Mouse (Mus musculus): ENCODE results near the gene Pptc7. TPM values are rescaled to one million over a fixed set of nuclear protein-coding genes. Genes with fewer than 3 reads are reported as not detected.

Pptc7 gene
- polyA plus RNA-seq, 1 experiment: 6.3 TPM

DNA sequence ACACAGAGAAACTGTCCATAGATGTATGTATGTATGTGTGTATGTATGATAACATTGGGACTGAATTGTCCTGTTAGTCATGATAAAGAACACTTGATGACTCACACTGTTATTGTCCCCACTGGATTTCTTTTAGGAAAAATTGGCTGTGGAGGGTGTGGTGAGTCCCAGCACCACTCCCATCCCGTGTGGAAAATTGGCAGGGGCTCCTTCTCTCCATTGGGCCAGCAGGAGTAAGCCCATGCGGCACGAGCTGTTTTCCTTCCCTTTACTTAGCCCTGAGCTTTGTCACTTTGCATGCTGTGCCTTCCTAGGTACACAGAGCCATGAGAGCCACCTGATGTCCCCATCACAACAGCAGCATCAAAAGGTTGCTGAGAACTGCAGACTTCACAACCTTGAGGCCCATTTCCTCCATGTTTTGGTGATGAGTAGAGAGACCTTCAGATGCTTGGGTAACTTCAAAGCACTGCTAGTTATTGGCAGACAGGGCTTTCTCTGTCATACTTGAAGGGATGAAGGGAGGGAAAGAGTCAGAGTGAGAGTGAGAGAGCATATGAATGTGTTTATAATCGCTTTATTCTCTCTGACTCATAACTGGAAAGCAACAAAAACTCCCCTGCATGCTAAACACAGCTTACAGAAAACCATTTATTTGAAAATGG, 4.1 kb downstream of the Pptc7 start:
- H3K79me3 ChIP-seq (ENCODE audit: low read depth): peaks cover 76% of the 10 kb centered on the region
- TF ChIP-seq MYOG (IDR thresholded peaks at IDR 0.05; ENCODE audit: control insufficient read depth, extremely low read depth, insufficient read length): no peak
- no peak for TF ChIP-seq CEBPB (IDR thresholded peaks at IDR 0.05; ENCODE audit: low read depth)
- TF ChIP-seq FOSL1 (IDR thresholded peaks at IDR 0.05; ENCODE audit: insufficient read depth, low read length, poor library complexity, severe bottlenecking): no peak
- no peak for TF ChIP-seq CTCF (IDR thresholded peaks at IDR 0.05; ENCODE audit: control insufficient read depth, insufficient read depth, insufficient read length)
- no peak for TF ChIP-seq USF1 (IDR thresholded peaks at IDR 0.05; ENCODE audit: low read depth)
- TF ChIP-seq MYOD1 (IDR thresholded peaks at IDR 0.05; ENCODE audit: control insufficient read depth, insufficient read length, low read depth): no peak
- TF ChIP-seq MAX (IDR thresholded peaks at IDR 0.05): no peak

DNA sequence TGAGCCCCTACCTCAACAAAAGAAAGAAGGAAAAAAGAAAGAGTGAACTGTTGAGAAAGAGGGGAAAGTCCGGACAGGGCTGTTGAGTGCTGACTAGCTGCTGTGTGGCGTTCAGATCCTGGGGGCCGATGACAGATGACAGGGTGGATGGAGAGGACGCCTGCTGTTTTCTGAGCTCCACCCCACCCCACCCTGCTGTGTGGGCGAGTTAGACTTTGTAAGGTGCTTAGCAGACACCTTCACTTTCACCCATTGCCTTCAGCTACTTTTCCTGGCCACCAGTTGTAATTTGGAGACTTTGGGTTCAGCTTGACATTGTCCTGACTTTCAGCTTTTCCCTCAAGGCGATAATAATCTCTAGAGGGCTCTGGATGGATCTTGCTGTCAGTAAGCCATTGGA, 7.0 kb downstream of the Pptc7 start:
- TF ChIP-seq FOSL1 (IDR thresholded peaks at IDR 0.05; ENCODE audit: insufficient read depth, low read length, poor library complexity, severe bottlenecking) (no peak), CEBPB (IDR thresholded peaks at IDR 0.05; ENCODE audit: low read depth) (no peak), CTCF (IDR thresholded peaks at IDR 0.05; ENCODE audit: control insufficient read depth, insufficient read depth, insufficient read length) (no peak)
- peaks cover 4% of the 10 kb centered on the region for H3K36me3 ChIP-seq (ENCODE audit: control insufficient read depth, insufficient read depth)
- no peak overlapping the region for H3ac ChIP-seq (ENCODE audit: control insufficient read depth, insufficient read length, low read depth)
- no peaks in the 10 kb centered on the region for H3K27me3 ChIP-seq (ENCODE audit: control insufficient read depth, insufficient read depth, insufficient read length)
- H3K79me3 ChIP-seq (ENCODE audit: low read depth): peaks cover 84% of the 10 kb centered on the region
- H3K4me3 ChIP-seq (ENCODE audit: insufficient read depth, poor library complexity, severe bottlenecking): no peak overlapping the region
- H3K79me2 ChIP-seq (ENCODE audit: control insufficient read depth, insufficient read depth): peaks cover 100% of the 10 kb centered on the region

More for the DNA sequence above, 4.1 kb downstream of the Pptc7 start:
- Histone ChIP-seq H3K27me3 (ENCODE audit: control insufficient read depth, insufficient read depth, insufficient read length) (no peaks in the 10 kb centered on the region), H3K4me3 (ENCODE audit: insufficient read depth, poor library complexity, severe bottlenecking) (no peak overlapping the region), H3K79me2 (ENCODE audit: control insufficient read depth, insufficient read depth) (peaks cover 91% of the 10 kb centered on the region), H3ac (ENCODE audit: control insufficient read depth, insufficient read length, low read depth) (no peak overlapping the region), H3K36me3 (ENCODE audit: control insufficient read depth, insufficient read depth) (peaks cover 4% of the 10 kb centered on the region)

DNA sequence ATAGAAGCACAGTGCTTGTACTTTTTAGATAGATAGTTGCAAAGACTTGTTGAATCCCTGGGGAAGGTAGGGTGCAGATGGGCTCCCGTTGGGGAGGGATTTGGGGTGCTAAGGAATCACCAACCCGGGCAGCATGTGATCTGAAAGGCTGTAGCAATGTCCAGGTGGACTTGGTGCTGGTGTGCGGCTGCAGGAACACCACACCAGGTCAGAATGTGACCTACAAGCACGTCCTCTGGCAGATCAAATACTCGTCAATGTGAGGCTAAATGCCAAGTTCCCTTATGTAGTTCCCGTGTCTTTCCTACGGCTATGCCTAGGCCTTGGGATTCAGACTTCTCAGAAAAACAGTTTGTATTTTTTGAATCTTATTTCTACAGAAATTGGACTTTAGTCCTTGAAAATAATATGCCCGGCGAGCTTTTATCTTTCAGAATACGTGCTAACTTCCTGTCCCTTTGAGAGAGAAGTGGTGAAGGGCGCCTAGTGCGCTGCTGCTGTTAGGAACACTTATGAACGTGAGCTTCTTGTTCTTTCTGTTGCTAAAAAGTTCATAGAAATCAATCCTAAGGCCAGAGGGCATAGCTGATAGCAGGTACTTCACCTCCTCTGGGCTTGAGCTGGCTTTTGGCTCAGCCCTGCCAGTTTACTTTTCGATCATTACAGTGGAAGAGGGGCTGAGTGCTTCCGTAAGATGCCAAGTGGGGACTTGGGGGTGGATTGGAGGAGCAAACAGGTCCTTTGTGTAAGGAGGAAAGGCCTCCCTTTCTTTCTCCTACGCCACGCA, 7.6 kb downstream of the Pptc7 start:
- H3ac ChIP-seq (ENCODE audit: control insufficient read depth, insufficient read length, low read depth): no peak overlapping the region
- TF ChIP-seq CTCF (IDR thresholded peaks at IDR 0.05; ENCODE audit: control insufficient read depth, insufficient read depth, insufficient read length) (no peak), MAX (IDR thresholded peaks at IDR 0.05) (no peak)
- H3K79me3 ChIP-seq (ENCODE audit: low read depth): peaks cover 84% of the 10 kb centered on the region
- peaks cover 100% of the 10 kb centered on the region for H3K79me2 ChIP-seq (ENCODE audit: control insufficient read depth, insufficient read depth)
- H3K36me3 ChIP-seq (ENCODE audit: control insufficient read depth, insufficient read depth): peaks cover 4% of the 10 kb centered on the region
- no peaks in the 10 kb centered on the region for H3K27me3 ChIP-seq (ENCODE audit: control insufficient read depth, insufficient read depth, insufficient read length)
- no peak overlapping the region for H3K4me3 ChIP-seq (ENCODE audit: insufficient read depth, poor library complexity, severe bottlenecking)

DNA sequence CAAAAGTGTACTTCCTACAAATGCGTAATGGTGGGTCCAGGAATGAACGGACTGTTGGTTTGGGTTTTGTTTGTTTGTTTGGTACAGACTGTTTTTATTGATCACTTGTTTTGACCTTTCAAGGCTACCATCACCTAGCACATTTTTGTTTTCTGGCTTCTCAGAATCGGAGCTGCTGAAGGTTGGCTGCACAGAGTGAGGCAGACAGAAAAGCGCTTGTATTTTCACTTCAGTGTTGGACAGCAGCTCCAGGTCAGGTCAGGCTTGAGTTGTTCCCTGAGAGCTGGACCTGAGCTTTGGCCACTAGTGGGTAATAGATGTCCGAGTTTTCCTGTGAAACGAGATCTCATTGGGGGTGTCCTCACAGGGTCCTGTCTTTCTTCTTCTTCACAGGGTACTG, 9.0 kb downstream of the Pptc7 start:
- Histone ChIP-seq H3K27me3 (ENCODE audit: control insufficient read depth, insufficient read depth, insufficient read length) (no peaks in the 10 kb centered on the region), H3K36me3 (ENCODE audit: control insufficient read depth, insufficient read depth) (peaks cover 4% of the 10 kb centered on the region), H3K79me3 (ENCODE audit: low read depth) (peaks cover 82% of the 10 kb centered on the region), H3K4me3 (ENCODE audit: insufficient read depth, poor library complexity, severe bottlenecking) (no peak overlapping the region), H3K79me2 (ENCODE audit: control insufficient read depth, insufficient read depth) (peaks cover 100% of the 10 kb centered on the region), H3ac (ENCODE audit: control insufficient read depth, insufficient read length, low read depth) (no peak overlapping the region)
- TF ChIP-seq USF1 (IDR thresholded peaks at IDR 0.05; ENCODE audit: low read depth) (no peak), CTCF (IDR thresholded peaks at IDR 0.05; ENCODE audit: control insufficient read depth, insufficient read depth, insufficient read length) (no peak), CEBPB (IDR thresholded peaks at IDR 0.05; ENCODE audit: low read depth) (no peak), MYOD1 (IDR thresholded peaks at IDR 0.05; ENCODE audit: control insufficient read depth, insufficient read length, low read depth) (no peak), FOSL1 (IDR thresholded peaks at IDR 0.05; ENCODE audit: insufficient read depth, low read length, poor library complexity, severe bottlenecking) (no peak), MAX (IDR thresholded peaks at IDR 0.05) (no peak), MYOG (IDR thresholded peaks at IDR 0.05; ENCODE audit: control insufficient read depth, extremely low read depth, insufficient read length) (no peak)

DNA sequence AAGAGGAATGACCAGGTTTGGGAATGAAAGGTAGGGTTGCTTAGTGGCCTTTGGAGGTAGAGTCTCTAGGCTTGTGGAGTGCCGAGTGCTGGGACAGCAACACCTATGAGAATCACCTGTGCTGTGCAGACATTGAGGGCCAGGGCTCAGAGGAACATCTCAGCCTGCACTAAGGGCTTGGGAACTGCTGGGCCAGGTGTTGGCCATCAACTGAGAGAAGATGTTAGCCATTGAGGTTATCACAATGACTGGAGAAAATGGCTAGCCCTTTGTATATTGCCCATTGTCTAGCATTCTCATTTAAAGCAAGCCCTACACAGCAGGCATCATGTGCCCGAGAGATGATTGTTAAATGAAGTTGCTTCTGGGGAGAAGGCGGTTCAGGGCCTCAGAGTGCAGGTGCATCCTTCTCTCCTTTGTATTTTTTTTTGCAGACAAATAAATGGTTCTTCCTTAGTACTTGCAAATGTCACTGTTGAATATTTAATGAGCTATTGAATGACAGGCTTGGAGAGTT, 10.1 kb downstream of the Pptc7 start:
- Histone ChIP-seq H3K79me2 (ENCODE audit: control insufficient read depth, insufficient read depth) (peaks cover 99% of the 10 kb centered on the region), H3ac (ENCODE audit: control insufficient read depth, insufficient read length, low read depth) (no peak overlapping the region), H3K4me3 (ENCODE audit: insufficient read depth, poor library complexity, severe bottlenecking) (no peak overlapping the region), H3K36me3 (ENCODE audit: control insufficient read depth, insufficient read depth) (peaks cover 4% of the 10 kb centered on the region), H3K27me3 (ENCODE audit: control insufficient read depth, insufficient read depth, insufficient read length) (no peaks in the 10 kb centered on the region), H3K79me3 (ENCODE audit: low read depth) (peaks cover 76% of the 10 kb centered on the region)
- no peak for TF ChIP-seq CTCF (IDR thresholded peaks at IDR 0.05; ENCODE audit: control insufficient read depth, insufficient read depth, insufficient read length)
- TF ChIP-seq MAX (IDR thresholded peaks at IDR 0.05): no peak

Measured in C2C12 (cell line).